Mouse (Mus musculus) spleen, adult 2 months (tissue): ENCODE results near the gene Ccz1. TPM values are rescaled to one million over a fixed set of nuclear protein-coding genes. Genes with fewer than 3 reads are reported as not detected.

Experiments
- DNase-seq, 2 experiments: peaks; one replicate each; pipeline versions ENCODE4 v3.0.0 to v3.0.0-alpha.2; 2012 to 2021; ENCODE audit warnings: low spot score in 2 of 2, low read depth in 1 of 2
- H3K27ac ChIP-seq: fragments of 200-500 bp; 2 replicates; pipeline ENCODE4 v1.5.1; 2012; ENCODE audit warnings: low read length, inconsistent platforms; ENCODE audit not compliant: insufficient read depth
- H3K27me3 ChIP-seq: fragments of 200-500 bp; 2 replicates; pipeline ENCODE4 v1.6.1; 2012; ENCODE audit warnings: mild to moderate bottlenecking, moderate library complexity, low read length, inconsistent platforms; ENCODE audit not compliant: control insufficient read depth, insufficient read depth
- H3K36me3 ChIP-seq: fragments of 200-500 bp; 2 replicates; pipeline ENCODE4 v1.6.1; 2012; ENCODE audit warnings: mild to moderate bottlenecking, low read length, inconsistent platforms; ENCODE audit not compliant: control insufficient read depth, insufficient read depth
- H3K4me1 ChIP-seq: fragments of 200-500 bp; 2 replicates; pipeline ENCODE4 v1.6.1; 2011; ENCODE audit warnings: inconsistent platforms; ENCODE audit not compliant: control insufficient read depth, insufficient read depth, insufficient read length
- H3K4me3 ChIP-seq: fragments of 200-500 bp; 2 replicates; pipeline ENCODE4 v1.5.1; 2011; ENCODE audit warnings: mild to moderate bottlenecking, inconsistent platforms; ENCODE audit not compliant: insufficient read depth, insufficient read length; ENCODE audit errors: extremely low read depth
- CTCF ChIP-seq: fragments of 200-500 bp; IDR thresholded peaks from 2 replicates; pipeline ENCODE4 v1.5.1; 2011; ENCODE audit warnings: mild to moderate bottlenecking, inconsistent platforms; ENCODE audit not compliant: insufficient read depth, insufficient read length, insufficient replicate concordance; ENCODE audit errors: extremely low read depth
- POLR2A ChIP-seq: fragments of 200-500 bp; IDR thresholded peaks from 2 replicates; pipeline ENCODE4 v1.6.1; 2011; ENCODE audit warnings: low read depth, low read length, inconsistent platforms
- WGBS: fragments of 180-500 bp; shearing (Covaris S2); methylation state at CpG from one replicate; pipeline ENCODE4 v1.1.7; 2018; 5-methylcytosine and 5-hydroxymethylcytosine counted together
- polyA plus RNA-seq: library from polyadenylated mRNA; depleted of rRNA; stranded (reverse); fragments of >200 nt; gene quantifications from 2 replicates; pipeline ENCODE4 v1.2.3, GENCODE M21; 2012

The Ccz1 gene
- polyA plus RNA-seq, 1 experiment, result 5.9 TPM

DNA sequence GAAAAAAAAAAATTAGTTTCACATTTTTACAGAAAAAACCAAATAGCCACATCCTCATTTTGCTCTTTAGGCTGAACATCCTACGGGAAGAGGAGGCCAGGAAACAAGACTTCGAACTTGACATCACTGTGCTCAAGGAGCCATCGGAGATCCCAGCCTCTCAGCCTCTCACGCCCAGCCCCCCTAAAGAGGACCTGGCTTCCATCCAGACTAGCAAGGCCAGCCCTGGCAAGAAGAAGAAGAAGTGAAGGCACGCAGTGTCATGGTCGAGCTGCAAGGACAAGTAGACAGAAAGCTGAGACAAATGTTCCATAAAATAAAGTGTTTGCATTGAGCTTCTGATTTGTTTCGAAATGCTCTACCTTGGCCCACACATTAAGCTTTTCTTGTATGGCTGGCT lies 29.3 kb downstream of the Ccz1 start:
- H3K27me3 ChIP-seq, result no peaks in the 10 kb centered on the region
- no peak for DNase-seq
- no peaks in the 10 kb centered on the region for H3K4me1 ChIP-seq
- no peak for TF ChIP-seq CTCF
- no peak for TF ChIP-seq POLR2A
- no peak overlapping the region for H3K4me3 ChIP-seq
- peaks cover 31% of the 10 kb centered on the region for H3K36me3 ChIP-seq
- H3K27ac ChIP-seq, result no peak overlapping the region
- WGBS, result 87% methylated on average over 7 of the region's 7 CpGs

DNA sequence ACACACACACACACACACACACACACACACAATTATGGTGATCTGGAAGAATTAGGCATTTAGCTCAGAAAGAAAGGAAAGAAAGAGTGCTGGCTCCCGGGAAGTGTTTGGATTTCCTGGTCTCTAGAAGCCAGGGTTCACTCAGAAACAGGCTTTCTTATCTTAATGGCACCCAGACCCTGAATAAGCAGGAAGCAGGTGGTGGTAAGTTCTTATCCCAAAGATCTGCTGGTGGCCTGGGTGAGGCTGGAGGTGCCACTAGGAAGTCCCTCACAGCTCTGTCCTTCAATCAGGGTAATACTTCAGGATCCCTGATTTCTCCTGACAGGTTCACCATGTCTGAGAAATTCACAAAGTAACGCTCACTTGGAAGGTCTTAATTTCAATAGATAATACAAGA lies 32.3 kb downstream of the Ccz1 start:
- no peaks in the 10 kb centered on the region for H3K4me1 ChIP-seq
- H3K36me3 ChIP-seq, result peaks cover 18% of the 10 kb centered on the region
- no peak for TF ChIP-seq CTCF
- TF ChIP-seq POLR2A, result no peak
- no peaks in the 10 kb centered on the region for H3K27me3 ChIP-seq
- DNase-seq, result no peak
- H3K27ac ChIP-seq, result no peak overlapping the region
- 77% methylated on average over 2 of the region's 2 CpGs for WGBS
- H3K4me3 ChIP-seq, result no peak overlapping the region

DNA sequence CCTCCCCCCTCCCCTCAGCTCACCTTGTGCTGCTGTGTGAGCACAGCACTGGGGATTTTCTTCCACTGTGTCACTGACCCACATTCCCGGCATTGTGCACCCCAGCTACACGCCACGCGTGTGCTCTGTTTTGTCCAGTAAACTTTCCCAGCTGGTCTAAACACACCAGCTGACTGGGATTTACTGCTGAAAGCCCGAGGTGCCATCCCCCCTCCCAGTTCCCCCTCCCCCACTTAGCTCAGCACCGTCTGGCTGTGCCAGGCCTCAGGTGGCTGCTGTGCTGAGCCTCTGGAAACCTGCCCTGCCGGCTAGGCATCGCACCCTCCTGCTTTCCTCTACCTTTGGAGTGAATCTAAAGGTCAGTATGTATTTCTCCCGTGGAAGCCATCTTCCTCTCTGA lies 33.8 kb downstream of the Ccz1 start:
- TF ChIP-seq POLR2A (no peak), CTCF (no peak)
- no peaks in the 10 kb centered on the region for H3K27me3 ChIP-seq
- H3K4me3 ChIP-seq, result no peak overlapping the region
- peaks cover 7% of the 10 kb centered on the region for H3K36me3 ChIP-seq
- H3K27ac ChIP-seq, result no peak overlapping the region
- DNase-seq, result no peak
- 84% methylated on average over 9 of the region's 9 CpGs for WGBS
- no peaks in the 10 kb centered on the region for H3K4me1 ChIP-seq

DNA sequence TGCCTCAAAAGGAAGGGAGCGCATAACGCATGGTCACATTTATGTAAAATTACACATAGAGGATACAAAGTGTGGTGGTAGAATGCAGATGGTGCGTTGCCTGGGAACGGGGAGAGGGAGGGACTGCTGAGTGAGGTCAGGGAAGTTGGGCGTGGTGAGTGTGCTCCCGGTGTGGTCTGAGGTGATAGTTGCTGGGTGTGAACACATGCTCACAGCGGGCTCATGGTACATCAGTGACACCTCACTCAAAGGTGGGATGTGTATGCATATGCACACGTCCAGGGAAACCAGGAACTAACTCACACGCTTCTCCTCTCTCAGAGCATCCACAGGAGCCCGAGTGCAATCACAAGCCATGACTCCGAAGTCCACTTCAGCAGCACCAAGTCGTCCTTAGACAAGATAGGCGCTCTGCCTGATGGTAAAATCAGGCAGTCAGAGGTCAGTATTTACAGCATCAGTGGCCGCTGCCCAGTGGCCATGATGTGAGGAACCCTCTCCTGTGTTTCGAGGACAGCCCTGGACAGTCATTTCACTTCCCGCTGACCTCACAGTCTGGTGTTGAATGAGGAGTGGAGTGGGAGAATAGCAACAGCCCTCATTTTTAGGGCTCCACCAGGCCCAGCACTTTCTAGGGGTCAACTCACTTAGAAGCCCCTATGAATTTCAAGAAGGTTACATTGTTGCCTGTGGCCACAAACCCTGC lies 37.8 kb downstream of the Ccz1 start:
- WGBS, result 72% methylated on average over 16 of the region's 16 CpGs
- no peak overlapping the region for H3K4me3 ChIP-seq
- H3K36me3 ChIP-seq, result 0 out of 2 replicates have a peak, but pooled peaks cover 1% of the 10 kb centered on the region
- DNase-seq, result no peak
- no peak overlapping the region for H3K27ac ChIP-seq
- no peaks in the 10 kb centered on the region for H3K4me1 ChIP-seq
- H3K27me3 ChIP-seq, result no peaks in the 10 kb centered on the region
- TF ChIP-seq POLR2A (no peak), CTCF (no peak)

DNA sequence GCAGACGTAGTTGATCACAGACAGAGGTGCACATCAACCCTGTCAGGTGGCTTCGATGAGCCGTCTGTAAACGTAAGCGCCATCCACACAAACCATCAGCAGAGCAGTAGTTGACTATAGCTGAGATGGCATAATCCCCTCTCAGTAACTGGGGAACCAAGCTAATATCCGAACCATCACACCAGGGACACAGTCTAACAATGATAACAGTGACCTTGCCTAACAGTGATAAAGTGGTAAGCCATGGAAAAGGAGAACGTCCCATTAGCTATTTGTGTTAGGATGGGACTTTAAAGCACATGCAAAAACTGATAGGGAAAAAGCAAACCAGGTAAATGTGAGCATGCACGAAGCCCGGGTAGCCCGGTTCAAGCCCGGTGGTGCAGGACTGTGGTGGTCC lies 38.4 kb downstream of the Ccz1 start:
- H3K27ac ChIP-seq, result no peak overlapping the region

DNA sequence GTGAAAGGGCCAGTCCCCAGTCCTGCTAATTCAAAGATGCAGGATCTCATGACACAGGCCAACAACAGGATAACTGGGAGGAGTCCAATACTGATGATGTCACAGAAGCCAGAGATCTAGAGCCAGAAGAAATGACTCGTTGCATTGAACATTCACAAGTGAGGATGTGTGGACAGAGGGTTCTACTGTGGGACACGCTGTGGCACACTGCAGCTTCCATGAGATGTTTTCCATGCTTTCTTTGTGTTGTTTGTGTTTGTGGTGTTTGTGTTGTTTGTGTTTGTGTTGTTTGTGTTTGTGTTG lies 39.1 kb downstream of the Ccz1 start:
- H3K4me3 ChIP-seq, result no peak overlapping the region
- H3K36me3 ChIP-seq, result no peaks in the 10 kb centered on the region
- H3K4me1 ChIP-seq, result no peaks in the 10 kb centered on the region
- no peaks in the 10 kb centered on the region for H3K27me3 ChIP-seq
- H3K27ac ChIP-seq, result no peak overlapping the region
- TF ChIP-seq CTCF (no peak), POLR2A (no peak)
- no peak for DNase-seq
- 39% methylated on average over 2 of the region's 2 CpGs for WGBS

More for the DNA sequence above, 38.4 kb downstream of the Ccz1 start:
- no peak for DNase-seq
- no peak overlapping the region for H3K4me3 ChIP-seq
- H3K36me3 ChIP-seq, result no peaks in the 10 kb centered on the region
- 88% methylated on average over 11 of the region's 11 CpGs for WGBS
- H3K27me3 ChIP-seq, result no peaks in the 10 kb centered on the region
- no peaks in the 10 kb centered on the region for H3K4me1 ChIP-seq
- no peak for TF ChIP-seq POLR2A
- no peak for TF ChIP-seq CTCF

DNA sequence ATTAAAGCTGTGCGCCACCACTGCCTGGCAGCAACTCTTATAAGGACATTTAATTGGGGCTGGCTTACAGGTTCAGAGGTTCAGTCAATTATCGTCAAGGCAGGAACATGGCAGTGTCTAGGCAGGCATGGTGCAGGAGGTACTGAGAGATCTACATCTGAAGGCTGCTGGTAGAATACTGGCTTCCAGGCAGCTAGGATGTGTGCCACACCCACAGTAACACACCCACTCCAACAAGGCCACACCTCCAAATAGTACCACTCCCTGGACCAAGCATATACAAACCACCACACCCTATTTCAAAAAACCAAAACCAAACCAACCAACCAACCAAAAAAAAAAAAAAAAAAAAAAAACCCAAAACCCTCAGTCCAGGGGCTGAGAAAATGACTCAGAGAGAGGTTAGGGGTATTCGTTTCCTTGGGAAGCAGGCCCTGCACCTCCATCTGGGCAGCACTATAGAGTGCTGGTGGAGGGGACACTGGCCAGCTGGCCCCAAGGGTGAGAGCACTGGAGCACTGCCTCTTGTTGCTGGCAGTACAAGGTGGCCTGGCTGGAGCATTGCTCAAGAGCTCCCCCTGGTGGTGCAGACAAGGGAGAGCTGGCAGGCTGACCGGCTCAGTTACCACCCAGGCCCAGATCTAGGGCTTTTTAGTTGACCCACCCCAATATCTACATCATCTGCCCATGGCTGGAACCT lies 39.6 kb downstream of the Ccz1 start:
- Histone ChIP-seq H3K4me3 (no peak overlapping the region), H3K4me1 (no peaks in the 10 kb centered on the region), H3K27me3 (no peaks in the 10 kb centered on the region), H3K36me3 (no peaks in the 10 kb centered on the region), H3K27ac (no peak overlapping the region)
- 49% methylated on average over 4 of the region's 4 CpGs for WGBS
- peak; percentile 34 to 50 for DNase-seq
- peak; percentile 95 for TF ChIP-seq CTCF
- no peak for TF ChIP-seq POLR2A
